Mouse (Mus musculus) embryo, embryonic 11 days (tissue): ENCODE results near the gene Gm45844.
"Not testable (repeated sequence)": the region's sequence is repeated elsewhere in the genome, so short reads cannot be mapped to it uniquely, and the experiment has no call there.

Experiments used
- DNase-seq: peaks from one replicate; pipeline ENCODE4 v3.0.0-alpha.2; 2015

Gm45844 gene

DNA sequence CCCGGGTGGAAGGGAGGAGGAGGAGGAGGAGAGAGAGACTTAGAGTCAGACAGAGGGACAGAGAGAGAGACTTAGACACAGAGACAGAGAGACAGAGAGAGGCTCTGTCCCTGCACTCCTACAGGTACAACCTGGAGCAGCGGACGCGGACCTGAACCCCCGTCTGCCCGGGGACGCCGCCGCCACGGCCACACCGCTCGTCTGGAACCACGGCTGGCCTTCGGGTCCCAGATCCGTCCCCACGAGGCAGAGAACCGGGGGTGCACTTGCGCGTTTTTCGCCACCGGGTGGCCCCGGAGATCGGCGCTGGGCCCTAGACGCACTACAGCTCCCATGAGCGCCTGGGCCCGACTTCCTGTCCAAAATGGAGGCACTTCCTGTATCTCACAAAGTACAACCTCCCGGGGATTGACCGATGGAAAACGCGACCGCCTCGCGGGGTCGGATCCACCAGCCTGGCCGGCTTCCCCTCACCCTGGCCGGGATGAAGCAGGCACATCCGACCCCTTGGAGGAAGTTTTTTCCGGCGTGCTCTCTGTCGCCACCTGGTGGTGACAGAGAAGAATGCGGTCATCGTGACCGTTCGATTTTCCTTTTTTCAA lies at the start of gene Gm45844:
TSS of gene Gm45844 (minus strand) at position 324 of the 602 bp plus-strand sequence.
- DNase-seq: peak; percentile 70

DNA sequence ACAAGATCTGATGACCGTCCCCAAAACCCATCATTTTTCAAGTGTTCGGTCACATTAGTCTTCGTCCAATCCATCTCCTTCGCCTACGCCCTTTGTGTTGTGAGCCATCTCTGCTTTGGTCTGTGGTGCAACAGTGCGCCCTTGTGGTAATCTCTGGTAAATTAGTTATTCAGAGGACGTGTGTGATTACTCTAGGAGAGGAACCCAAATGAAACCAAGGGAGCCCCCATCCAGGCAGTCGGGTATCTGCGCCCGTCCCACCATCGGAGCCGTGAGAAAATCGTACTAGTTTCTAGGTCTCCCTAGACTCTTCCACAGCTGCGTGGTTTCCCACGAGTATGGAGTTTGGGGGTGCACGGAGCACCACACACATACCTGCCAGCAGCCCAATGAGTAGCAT lies 17.5 kb upstream of the Gm45844 start:
- peak; percentile 43 for DNase-seq

DNA sequence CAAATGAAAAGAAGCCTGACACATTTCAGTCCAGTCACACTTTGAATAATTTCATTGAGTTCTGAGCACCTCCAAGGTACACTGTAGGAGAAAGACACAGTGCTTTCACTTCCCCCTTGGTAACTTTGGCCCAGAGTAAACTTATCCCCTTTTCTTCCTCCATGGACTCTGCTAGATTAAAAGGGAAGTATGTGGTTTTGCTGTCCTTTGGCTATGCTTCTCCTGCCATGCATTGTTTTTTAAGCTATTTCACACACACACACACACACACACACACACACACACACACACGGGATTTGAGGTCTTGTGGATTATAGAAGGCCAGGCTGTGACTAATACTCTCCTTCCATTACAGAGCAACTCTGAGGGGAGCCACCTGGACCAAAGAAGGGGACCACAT lies 3.3 kb upstream of the Gm45844 start:
- no peak for DNase-seq

DNA sequence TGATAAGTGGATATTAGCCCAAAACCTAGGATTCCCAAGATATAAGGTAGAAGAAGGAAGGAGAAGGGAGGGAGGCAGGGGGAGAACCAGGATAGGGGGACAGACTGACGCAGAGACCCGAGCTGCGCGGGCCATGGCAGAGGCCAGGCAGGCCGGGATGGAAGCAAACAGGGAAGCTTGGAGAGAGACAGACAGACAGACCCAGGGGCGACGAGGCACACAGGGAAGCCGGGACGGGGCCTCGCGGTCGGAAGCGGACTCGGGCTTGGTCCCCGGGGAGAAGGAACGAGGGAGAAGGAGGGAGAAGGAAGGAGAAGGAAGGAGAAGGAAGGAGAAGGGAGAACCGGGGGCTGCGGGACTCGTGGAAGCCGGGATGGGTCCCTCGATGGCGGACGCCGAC lies 533 bp downstream of the Gm45844 start:
- peak; percentile 41 for DNase-seq

DNA sequence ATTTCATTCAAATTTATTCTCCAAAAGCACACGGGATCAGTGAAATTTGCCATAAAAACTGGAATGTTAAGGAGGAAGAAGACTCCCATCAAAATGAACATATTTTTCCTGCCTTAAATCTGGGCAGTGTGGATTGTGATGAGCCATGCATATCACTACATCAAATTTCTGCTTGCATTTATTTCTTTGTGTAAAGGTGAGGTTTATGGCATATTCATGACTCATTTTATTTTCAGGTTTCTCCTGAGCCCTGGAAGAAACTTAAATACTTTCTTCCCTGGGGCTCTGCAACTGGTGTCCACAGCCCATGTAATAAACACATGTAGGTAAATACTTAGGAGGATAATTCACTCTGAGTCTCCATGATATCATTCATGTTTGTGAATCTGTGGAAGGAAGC lies 30.9 kb downstream of the Gm45844 start, which contains the start of gene Vmn2r29:
TSS of gene Vmn2r29 (minus strand) at position 101 of the 400 bp plus-strand sequence.
- not testable (repeated sequence) for DNase-seq

DNA sequence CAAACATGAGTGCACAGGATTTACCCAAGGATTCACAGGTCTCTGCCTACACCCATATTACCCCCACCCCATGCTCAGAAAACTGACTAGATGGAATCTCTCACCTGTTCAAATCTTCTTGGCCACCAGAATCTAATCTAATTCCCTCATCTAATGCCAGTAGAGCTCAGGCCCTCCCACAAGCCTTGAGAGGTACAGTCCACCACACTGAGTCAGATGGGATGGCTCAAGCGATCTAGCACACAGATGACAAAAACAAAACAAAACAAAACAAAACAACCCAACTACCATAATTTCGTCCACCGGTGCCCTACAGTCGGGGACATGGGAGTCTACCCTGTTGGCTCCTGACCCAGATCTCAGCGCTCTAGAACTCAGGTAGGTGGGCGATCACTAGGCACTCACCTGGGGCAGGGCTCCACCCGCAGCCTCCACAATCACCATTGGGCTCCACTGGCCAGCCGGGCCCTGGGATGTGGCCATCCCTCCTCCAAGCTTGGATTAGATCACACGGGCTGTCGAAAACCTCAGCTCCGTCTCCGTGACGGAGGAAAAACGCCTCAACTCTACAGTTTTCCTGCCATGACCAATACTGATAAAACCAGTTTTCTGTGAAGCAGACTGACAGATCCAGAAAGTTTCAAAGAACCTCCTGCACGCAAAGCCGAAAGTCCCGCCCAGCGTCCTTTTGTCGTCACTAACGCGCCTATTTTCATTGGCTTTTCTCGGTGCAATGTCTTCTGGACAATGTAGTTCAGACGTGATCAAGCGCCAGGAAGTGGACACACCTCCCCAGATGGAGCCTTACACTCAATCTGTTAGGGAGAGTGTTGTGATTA lies 68.6 kb downstream of the Gm45844 start, which contains the start of gene Zfp772:
TSS of gene Zfp772 (minus strand) at position 686 of the 839 bp plus-strand sequence.
- peak; percentile 42 for DNase-seq

DNA sequence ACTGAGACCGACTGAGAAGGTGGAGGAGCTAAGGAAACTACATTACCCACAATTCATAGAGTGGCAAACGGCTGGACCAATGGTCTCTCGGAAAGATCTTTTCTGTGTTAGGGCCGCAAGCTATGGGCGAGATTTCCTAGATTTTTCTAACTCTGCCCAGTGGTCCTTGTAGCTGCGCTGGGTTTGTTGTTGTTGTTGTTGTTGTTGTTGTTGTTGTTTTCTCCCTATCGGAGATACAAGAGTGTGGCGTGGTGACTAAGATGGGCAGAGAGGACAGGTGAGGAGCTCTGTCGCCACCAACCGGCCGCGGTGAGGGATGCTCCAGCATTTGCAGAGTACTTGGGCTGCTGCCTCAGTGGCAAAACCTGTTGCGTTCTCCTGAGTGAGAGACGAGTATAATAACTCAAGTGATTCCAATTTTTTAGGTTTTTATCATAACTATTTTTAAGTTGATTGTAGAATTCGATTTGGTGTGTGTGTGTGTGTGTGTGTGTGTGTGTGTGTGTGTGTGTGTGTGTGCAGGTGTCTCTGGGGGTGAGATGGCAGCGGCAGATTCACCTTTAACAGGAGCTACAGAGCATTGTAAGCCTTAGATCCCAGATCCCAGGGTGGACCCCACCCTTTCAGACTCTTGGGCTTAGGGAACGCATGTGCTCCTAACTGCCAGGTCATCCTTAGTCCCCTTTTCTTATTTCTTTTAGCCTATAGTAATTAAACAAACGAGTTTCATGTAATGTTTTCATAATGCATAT lies 89.7 kb downstream of the Gm45844 start:
- peak; percentile 77 for DNase-seq

DNA sequence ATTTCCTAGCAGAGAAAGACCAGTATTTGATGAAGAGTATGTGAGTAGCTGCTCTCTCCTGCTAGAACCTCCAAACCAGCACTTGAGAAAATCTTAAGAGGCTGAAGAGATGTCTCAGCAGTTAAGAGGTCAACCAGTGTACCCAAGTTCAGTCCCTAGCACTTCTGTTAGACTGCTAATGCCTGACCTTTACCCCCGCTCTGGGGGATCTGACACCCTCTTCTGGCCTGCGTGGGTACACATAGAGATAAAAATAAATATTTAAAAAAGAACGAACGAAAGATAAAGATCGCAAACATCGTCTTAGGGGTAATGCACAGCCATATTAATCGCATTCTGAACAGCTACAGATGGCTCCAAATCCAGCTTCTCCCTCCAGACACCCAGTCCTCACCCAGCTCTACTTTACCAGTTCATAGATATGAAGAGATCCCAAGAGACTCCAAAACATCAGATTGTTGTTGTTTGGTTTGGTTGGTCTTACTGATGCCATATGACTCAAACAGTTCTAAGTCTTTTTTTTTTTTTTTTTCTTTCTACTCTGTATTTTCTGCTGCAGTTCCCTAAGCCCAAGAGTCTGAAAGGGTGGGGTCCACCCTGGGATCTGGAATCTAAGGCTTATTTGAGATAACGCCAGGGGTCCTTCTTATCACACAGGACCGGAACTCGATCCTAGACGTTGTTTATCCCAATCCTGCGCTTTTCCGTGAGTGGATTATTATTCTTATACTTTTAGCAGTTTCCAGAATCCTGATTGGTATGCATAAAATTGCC lies 90.5 kb downstream of the Gm45844 start:
- peak; percentile 5 for DNase-seq

DNA sequence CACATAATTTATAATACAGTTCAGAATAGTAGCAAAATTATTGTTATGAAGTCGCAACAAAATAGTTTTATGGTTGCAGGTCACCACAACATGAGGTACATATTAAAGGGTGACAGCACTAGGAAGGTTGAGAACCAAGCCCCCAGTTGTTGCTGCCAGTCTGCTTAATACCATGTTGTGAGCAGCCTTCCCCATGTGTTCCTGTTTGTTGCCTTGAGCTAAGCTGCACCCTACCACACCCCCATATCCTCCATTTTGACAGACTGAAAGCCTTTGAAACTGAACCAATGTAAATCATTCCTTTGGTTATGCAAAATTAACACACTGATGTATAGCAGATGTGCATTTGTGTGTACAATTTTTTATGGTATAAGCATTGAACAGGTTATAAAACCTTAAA lies 92.2 kb downstream of the Gm45844 start:
- peak; percentile 1 for DNase-seq

DNA sequence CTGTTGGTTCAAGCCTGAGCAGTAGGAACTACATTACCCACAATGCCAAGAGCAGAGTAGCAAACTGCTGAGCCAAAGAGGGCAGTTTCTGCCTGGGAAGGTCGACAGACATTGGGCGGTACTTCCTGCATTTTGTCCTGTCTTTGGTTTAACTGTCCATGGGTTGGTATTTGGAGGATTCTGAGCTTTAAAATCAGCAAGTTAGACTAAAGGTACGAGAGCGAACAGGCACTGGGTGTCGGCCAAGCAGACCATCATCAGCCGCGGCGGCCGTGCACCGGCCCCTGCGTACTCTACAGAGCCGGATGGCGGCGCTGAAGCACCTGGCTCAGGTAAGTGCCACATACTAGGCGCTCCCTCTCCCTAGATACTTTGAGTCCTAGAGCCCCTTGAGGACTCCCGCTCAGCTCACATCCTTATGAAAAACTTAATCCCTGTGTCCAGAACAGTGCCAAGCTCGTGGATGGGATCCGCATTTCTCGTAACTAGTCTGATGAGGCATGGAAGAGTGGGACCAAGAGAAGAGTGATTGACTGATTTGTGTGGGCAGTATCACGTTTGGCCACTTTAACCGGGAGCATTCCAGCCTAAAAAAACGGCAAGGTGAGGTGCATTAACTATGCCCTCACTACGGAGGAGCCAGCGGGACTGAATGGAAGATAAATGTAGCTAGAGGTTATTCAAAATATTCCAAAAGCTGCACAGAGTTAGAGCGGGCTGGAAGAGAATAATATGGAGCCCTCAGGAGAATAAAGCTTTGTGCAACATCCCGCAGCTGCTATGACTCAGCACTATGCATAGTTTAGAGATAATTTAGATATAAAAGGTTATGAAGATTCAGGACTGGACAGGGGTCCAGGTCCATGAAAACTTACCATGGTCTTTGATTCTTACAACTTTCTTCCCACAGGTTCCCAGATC lies 106.6 kb downstream of the Gm45844 start, which contains the start of gene Zfp418:
TSS of gene Zfp418 (plus strand) at position 104 of the 921 bp plus-strand sequence.
- peak; percentile 75 for DNase-seq
